Mouse (Mus musculus): Measurements from ENCODE around the gene Gtpbp3.
A peak's percentile ranks its signal among the peaks of the same experiment; 100 is the strongest.
"Not testable (repeated sequence)": the region's sequence is repeated elsewhere in the genome, so short reads cannot be mapped to it uniquely, and the experiment has no call there.

Gene Gtpbp3

DNA sequence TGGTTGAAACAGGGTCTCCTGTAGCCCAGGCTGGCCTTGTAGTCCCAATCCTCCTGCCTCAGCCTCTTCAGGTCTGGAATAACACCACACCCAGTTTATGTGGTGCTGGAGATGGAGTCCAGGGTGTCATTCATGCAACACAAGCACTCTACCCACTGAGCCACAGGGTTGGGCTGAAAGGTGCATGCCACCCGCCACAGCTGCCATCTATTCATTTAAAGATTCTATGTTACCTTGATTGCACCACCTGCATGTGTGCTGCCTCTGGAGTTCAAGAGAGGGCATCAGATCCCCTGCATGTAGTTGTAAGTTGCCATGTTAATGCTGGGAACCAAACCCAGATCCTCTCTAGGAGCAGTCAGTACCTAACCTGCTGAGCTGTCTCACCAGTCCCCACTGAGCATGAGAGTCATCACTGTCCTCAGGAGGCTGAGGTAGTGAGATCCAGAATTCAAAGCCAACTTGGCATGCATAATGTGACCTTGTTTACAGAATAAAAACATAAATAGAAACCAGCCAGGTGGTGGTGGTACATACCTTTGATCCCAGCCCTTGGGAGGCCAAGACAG is 9.3 kb downstream of the Gtpbp3 start:
- ATAC-seq (ENCODE audit: low TSS enrichment) = no peak

DNA sequence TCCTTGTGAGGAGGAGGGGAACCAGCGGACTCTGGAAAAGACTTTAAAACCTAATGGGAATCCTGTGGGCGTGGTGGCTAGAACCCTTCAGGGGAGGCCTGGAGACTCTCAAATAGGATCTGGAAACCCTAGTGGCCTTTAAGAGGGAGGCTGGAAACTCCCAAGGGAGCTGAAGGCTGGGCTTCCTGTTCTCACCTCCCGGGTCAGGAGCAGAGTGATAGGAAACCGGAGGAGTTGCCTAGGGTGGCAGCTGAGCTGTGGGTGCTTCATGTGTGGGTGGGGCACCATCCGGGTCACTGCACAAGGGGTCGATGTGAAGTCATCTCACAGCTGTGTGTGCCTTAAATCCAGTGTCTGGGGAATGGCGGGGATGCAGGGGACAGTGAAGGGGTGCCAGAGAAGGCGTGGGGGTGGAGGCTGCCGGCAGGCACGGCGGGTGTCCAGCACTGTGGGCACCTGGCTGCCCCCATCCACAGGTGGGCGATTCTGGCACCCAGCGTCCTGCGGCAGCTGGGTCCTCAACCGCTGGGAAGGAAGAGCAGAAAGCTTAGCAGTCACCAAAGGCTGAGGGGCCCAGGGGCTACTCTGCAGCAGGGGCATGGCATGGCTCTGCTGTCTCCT is 10.1 kb downstream of the Gtpbp3 start:
- ATAC-seq (ENCODE audit: low TSS enrichment) = 0 out of 2 replicates have a peak, but pooled peaks have one; percentile 19

GRCm38 (mm10) chr8:71498816-71499690 is 11.2 kb downstream of the Gtpbp3 start:
- ATAC-seq (ENCODE audit: low TSS enrichment) = no peak

DNA sequence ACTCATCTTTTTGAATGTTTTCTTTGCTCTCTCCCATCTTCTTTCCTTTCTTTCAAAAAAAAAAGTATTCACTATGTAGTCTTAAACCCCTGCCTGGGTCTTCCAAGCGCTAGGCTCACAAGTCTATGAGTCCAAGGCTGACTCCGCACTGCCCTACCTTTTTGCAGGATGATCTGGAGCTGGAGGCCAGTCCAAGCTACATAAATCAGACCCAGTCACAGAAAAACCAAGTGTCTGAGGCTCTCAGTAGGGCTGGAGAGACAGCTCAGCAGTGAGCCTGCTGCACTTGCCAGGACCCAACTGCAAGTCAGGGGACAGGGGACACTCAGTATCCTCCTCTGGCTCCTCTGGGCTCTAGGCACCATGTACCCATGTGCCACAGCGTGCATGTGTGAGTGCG is 16.4 kb downstream of the Gtpbp3 start:
- ATAC-seq (ENCODE audit: low TSS enrichment) = no peak

GRCm38 (mm10) chr8:71505326-71505725 is 17.4 kb downstream of the Gtpbp3 start:
- no peak for ATAC-seq (ENCODE audit: low TSS enrichment)

GRCm38 (mm10) chr8:71505979-71506378 is 18.1 kb downstream of the Gtpbp3 start:
- no peak for ATAC-seq (ENCODE audit: low TSS enrichment)

DNA sequence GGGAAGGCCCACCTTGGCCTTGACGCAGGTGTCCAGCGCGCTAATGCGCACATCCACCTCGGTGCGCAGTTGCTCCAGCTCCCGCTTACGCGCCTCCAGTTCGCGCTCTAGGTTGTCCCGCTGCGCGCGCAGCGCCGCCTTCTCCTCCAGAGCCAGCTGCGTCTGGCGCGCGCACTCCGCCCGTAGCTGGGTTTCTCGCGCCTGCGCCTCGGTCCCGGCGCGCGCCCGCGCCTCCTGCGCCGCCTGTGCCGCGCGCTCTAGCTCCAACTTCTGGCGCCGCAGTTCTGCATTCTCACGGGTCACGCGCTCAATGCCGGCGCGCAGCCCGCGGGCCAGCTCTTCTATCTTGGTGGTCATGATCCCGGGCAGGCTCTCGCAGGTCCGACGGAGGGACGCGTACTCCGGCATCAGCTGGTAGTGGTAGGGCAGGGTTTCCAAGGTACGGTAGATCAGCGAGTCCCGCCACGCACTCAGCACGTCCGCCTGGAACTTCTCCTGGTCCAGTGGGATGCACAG is 19.7 kb downstream of the Gtpbp3 start:
- ATAC-seq (ENCODE audit: low TSS enrichment) = peak; percentile 94

- no peak for ATAC-seq (ENCODE audit: low TSS enrichment)
Measured at GRCm38 (mm10) chr8:71509316-71509715, 21.4 kb downstream of the Gtpbp3 start.

DNA sequence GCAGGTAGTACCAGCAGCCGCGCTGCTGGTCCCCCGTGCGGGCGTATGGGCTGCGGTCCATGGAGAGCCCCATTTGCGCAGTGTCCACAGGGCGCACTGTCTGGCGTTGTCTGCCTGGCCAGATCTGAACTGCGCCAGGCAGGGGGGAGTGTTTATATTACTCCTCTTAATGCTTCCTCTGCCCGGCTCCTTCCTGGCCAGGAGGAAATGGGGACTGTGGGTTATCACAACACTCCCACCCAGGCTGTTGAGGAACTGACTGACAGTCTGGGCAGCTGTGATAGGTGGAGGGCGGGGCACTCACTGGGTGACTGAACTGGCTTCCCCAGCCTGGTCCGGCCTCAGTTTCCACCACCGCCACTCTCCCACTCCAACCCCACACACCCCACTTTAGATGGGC is 23.7 kb downstream of the Gtpbp3 start, which contains the start of gene Plvap:
Plvap (minus strand) TSS at position 109 of the 400 bp plus-strand sequence.
- ATAC-seq (ENCODE audit: low TSS enrichment) = no peak

DNA sequence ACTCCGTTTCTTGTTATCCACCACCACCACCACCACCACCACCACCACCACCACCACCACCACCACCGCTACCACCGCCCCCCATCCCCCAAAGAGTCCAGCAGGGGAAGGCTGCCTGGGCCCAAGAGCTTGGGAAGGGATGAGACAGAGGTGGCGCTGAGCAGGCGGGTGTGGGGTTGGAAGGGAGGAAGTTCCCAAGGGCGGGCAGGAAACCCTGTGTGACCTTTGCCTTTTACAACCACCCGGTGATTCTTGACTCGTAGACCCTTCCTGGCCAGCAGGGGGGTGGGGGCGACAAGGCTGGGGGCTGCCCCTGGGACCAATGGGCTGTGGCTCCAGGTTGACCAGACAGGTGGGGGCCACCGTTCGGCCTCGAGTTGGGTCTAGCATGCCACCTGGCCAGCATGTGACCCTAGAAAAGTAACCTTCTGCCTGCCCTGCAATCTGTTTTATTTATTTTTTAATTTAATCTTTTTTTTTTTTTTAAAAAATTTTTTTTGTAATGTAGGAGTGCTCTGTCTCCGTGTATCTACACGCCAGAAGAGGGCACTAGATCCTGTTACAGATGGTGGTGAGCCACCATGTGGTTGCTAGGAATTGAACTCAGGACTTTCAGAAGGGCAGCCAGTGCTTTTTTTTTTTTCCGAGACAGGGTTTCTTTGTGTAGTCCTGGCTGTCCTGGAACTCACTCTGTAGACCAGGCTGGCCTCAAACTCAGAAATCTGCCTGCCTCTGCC is 25.3 kb downstream of the Gtpbp3 start:
- no peak for ATAC-seq (ENCODE audit: low TSS enrichment)

- ATAC-seq (ENCODE audit: low TSS enrichment) = no peak
Measured at GRCm38 (mm10) chr8:71515043-71515442, 27.1 kb downstream of the Gtpbp3 start.

GRCm38 (mm10) chr8:71516786-71517185 is 28.9 kb downstream of the Gtpbp3 start:
- ATAC-seq (ENCODE audit: low TSS enrichment) = no peak

DNA sequence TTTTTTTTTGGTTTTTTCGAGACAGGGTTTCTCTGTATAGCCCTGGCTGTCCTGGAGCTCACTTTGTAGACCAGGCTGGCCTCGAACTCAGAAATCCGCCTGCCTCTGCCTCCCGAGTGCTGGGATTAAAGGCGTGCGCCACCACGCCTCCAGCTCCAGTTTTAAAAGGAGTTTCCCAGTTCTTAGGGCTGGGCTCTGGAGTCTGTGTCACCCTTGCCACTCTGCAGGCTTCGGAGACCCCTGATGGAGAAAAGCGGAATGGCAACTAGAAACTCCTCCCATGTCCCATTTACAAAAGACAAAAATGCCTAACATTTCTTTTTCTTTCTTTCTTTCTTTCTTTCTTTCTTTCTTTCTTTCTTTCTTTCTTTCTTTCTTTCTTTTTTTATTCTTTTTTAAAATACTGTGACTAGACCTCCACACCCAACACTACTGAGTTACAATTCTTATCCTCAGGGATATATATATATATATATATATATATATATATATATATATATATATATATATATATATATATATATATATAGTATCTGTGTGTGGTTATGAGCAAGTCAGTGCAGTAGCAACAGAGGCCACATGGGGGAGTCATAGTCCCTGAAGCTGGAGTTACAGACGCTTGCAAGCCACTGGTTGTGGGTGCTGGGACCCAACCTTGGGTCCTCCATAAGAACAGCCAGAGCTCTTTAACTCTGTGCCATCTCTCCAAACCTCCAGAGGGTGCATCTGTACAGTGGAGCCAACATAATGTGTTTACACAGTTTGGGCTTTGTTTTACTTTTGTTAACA is 31.3 kb downstream of the Gtpbp3 start:
- not testable (repeated sequence) for ATAC-seq (ENCODE audit: low TSS enrichment)

DNA sequence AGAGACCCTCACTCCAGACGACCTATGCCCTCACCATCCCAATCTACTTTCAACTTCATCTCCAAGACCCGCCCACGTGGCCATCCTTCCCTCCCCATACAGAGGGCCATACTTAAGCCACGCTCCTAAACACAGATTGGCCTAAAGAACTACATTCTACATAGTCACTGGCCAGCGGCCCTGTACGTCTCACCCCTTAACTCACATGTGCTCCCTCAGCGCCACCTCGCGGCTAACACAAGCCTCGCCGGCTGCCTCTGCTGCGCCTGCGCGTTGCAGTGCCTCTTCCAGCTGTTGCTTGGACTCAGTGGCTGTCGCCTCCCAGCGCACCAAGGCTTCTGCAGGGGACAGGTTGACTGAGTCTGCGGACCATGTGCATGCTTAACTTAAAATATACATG is 33.7 kb downstream of the Gtpbp3 start:
- peak; percentile 96 for ATAC-seq (ENCODE audit: low TSS enrichment)

- no peak for ATAC-seq (ENCODE audit: low TSS enrichment)
Measured at GRCm38 (mm10) chr8:71525226-71526050, 37.5 kb downstream of the Gtpbp3 start, which contains the start of gene Ccdc194. Gene Ccdc194, minus strand, starts transcription at chr8:71525711.

- ATAC-seq (ENCODE audit: low TSS enrichment) = no peak
Measured at GRCm38 (mm10) chr8:71526272-71526671, 38.4 kb downstream of the Gtpbp3 start.

- no peak for ATAC-seq (ENCODE audit: low TSS enrichment)
Measured at GRCm38 (mm10) chr8:71527162-71527870, 39.4 kb downstream of the Gtpbp3 start.

GRCm38 (mm10) chr8:71528362-71529073 is 40.6 kb downstream of the Gtpbp3 start:
- no peak for ATAC-seq (ENCODE audit: low TSS enrichment)
